Mouse (Mus musculus): Measurements from ENCODE around the gene Icosl. TPM values are rescaled to one million over a fixed set of nuclear protein-coding genes. Genes with fewer than 3 reads are reported as not detected.

Gene Icosl
- 13.0 TPM for total RNA-seq (2023)

DNA sequence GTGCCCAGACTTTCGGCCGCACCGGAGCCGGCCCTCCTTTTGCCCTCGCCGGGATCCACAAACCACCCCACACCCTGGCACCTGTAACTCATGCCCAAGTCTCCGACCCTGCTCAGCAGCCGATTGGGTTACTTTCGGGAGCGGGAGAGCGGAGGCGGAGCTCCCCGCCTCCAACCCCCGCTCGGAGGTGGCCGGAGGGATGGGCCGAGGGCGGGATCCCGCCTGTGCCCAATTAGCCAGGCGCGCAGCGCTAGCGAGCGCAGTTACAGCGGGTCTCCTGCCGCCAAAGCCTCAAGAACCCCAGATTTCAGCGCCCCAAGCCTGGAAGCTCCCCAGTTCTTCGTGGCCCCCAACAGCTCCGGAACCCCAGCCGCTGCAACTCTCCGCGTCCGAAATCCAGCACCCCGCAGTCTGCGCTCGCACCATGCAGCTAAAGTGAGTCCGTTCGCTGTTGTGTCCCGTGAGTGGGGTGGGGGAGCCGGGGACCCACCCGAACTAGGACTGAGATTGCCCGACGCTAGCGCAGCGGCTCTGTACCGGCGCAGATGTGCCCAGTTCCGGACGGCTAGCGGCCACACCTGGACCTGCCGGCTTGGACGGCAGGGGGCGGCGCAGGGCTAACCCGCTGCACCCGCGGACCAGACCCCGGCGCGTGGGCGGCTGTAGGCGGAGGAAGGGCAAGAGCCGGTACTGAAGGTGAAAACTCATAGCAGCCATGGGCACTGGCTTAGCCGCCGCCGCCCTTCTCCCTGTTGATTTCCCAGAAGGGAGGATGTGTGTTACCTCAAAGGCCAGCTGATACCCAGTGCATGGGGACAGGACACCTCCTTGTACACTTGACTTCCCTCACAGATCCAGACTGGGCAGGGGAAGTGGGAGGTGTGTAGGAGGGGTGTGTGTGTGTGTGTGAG is at the start of gene Icosl:
Gene Icosl, plus strand, starts transcription at position 202 of the 911 bp plus-strand sequence.

GRCm38 (mm10) chr10:78041647-78042046 is 27.5 kb upstream of the Icosl start, which contains the start of gene Dnmt3l:
Dnmt3l (plus strand) TSS chr10:78041947.

DNA sequence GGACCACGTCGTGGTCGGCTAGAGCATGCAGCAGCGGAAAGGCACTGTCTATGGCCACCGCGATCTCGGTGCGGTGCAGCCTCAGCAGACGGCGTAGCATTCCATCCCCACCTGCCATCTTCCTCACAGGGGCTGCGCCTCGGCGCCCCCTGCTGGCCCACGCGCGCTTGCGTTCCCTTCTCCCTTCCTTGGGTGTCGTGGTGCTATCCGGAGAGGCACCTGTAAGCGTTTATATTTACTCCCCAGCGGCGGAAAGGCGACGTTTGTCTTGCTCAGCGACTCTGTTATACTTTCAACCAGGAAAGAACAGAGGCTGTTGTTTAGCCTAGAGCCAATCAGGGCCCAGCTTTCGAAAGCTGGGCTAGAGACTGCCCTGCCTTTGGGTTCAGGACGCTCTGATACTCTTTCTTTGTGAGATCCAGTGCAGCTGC is 25.7 kb upstream of the Icosl start, which contains the start of gene Aire:
Gene Aire, minus strand, starts transcription at position 205 of the 431 bp plus-strand sequence.

Other genes with a start within 250 kb of the Icosl start
- not detected for gene Krtap10-4, start 242.2 kb upstream of the Icosl start, total RNA-seq (2023)
- gene Krtap10-10, start 233.4 kb upstream of the Icosl start, total RNA-seq (2023) = not detected
- not detected for gene Gm36176, start 222.5 kb upstream of the Icosl start, total RNA-seq (2023)
- gene Gm10318, start 216.4 kb upstream of the Icosl start, total RNA-seq (2023) = not detected
- gene Gm3285, start 207.3 kb upstream of the Icosl start, total RNA-seq (2023) = not detected
- gene Lrrc3, start 166.8 kb upstream of the Icosl start, total RNA-seq (2023) = not detected
- 2.8 TPM for gene Trpm2, start 98.7 kb upstream of the Icosl start, total RNA-seq (2023)
- 10.4 TPM for gene 1810043G02Rik, start 90.8 kb upstream of the Icosl start, total RNA-seq (2023)
- gene Pfkl, start 59.2 kb upstream of the Icosl start, total RNA-seq (2023) = 64.9 TPM
- gene Dnmt3l, start 27.4 kb upstream of the Icosl start, total RNA-seq (2023) = not detected
- 0.61 TPM for gene Aire, start 25.7 kb upstream of the Icosl start, total RNA-seq (2023)
- 48.0 TPM for gene D10Jhu81e, start 100.5 kb downstream of the Icosl start, total RNA-seq (2023)
- gene Pwp2, start 115.8 kb downstream of the Icosl start, total RNA-seq (2023) = 32.0 TPM
- gene Trappc10, start 175.3 kb downstream of the Icosl start, total RNA-seq (2023) = 67.5 TPM

Measured in CD8-positive naive resting alpha-beta T cell, adult 57 days (primary cell).